8 mouse cellular contexts compared by ENCODE assay signal in genomic region chr6:83439119-83439767, GRCm38 (mm10). TPM values are rescaled to one million over a fixed set of nuclear protein-coding genes. Genes with fewer than 3 reads are reported as not detected.
DNase-seq lines count a peak whose midpoint lies in the region; ATAC-seq and TF ChIP-seq lines count a peak whose summit lies in the region.

No protein-coding gene starts in this region.

- TF ChIP-seq CTCF in layer of hippocampus, adult 2 months (conservative IDR thresholded peaks at IDR 0.05): no peak

- ATAC-seq in embryonic facial prominence, embryonic 13.5 days (ENCODE audit: insufficient number of reproducible peaks, insufficient read depth, low FRiP score, low TSS enrichment, low read depth): no peak
- ATAC-seq in intestine, embryonic 14.5 days (replicated peaks; ENCODE audit: low FRiP score, low TSS enrichment, low read depth): no peak
- no peak for ATAC-seq in neural tube, embryonic 12.5 days (ENCODE audit: low FRiP score, low read depth)

- peak overlapping the region; percentile 97 for H3K4me3 ChIP-seq in layer of hippocampus, adult 2 months
- H3K4me3 ChIP-seq in embryonic facial prominence, embryonic 13.5 days: peak overlapping the region; percentile 76; the same call in 1 of the 2 replicates
- H3K4me3 ChIP-seq in intestine, embryonic 14.5 days (ENCODE audit: low read depth, low read length): no peak overlapping the region
- H3K4me3 ChIP-seq in neural tube, embryonic 12.5 days: peak overlapping the region; percentile 65

- H3K9me3 ChIP-seq in embryonic facial prominence, embryonic 13.5 days: no peaks in the 10 kb centered on the region
- H3K9me3 ChIP-seq in intestine, embryonic 14.5 days (ENCODE audit: control insufficient read depth, low read length): no peaks in the 10 kb centered on the region
- H3K9me3 ChIP-seq in neural tube, embryonic 12.5 days: no peaks in the 10 kb centered on the region

- peaks cover 87% of the 10 kb centered on the region for H3K4me1 ChIP-seq in embryonic facial prominence, embryonic 13.5 days
- H3K4me1 ChIP-seq in intestine, embryonic 14.5 days (replicated peaks; ENCODE audit: control insufficient read depth, insufficient read depth, low read length): peaks cover 49% of the 10 kb centered on the region
- peaks cover 75% of the 10 kb centered on the region for H3K4me1 ChIP-seq in neural tube, embryonic 12.5 days

- peak in 1 of 2 experiments; percentile 56 for DNase-seq in layer of hippocampus, adult 2 months (ENCODE audit: low spot score in 2 of 2)
- DNase-seq in layer of hippocampus, adult 9-10 months (ENCODE audit: low spot score): no peak
- no peak for DNase-seq in intestine, embryonic 14.5 days (ENCODE audit: low spot score)
- no peak for DNase-seq in thymus, postnatal 4 days
- DNase-seq in retina, postnatal 1 day: no peak
- DNase-seq in c-Kit-positive CD71-positive TER-119-positive erythroid progenitor cells, embryonic 14.5 days (ENCODE audit: low spot score): no peak

- peak overlapping the region; percentile 78 for H3K4me2 ChIP-seq in embryonic facial prominence, embryonic 13.5 days
- peak overlapping the region; percentile 56; the same call in 1 of the 2 replicates for H3K4me2 ChIP-seq in intestine, embryonic 14.5 days (ENCODE audit: low read length)
- H3K4me2 ChIP-seq in neural tube, embryonic 12.5 days (replicated peaks): peak overlapping the region; percentile 74

- peak overlapping the region; percentile 82 for H3K9ac ChIP-seq in embryonic facial prominence, embryonic 13.5 days
- no peak overlapping the region for H3K9ac ChIP-seq in intestine, embryonic 14.5 days (ENCODE audit: low read length)
- H3K9ac ChIP-seq in neural tube, embryonic 12.5 days: peak overlapping the region; percentile 80; the same call in 1 of the 2 replicates

- peaks cover 29% of the 10 kb centered on the region for H3K36me3 ChIP-seq in embryonic facial prominence, embryonic 13.5 days
- peaks cover 30% of the 10 kb centered on the region for H3K36me3 ChIP-seq in intestine, embryonic 14.5 days (ENCODE audit: control insufficient read depth, insufficient read depth, low read length)
- H3K36me3 ChIP-seq in neural tube, embryonic 12.5 days: peaks cover 15% of the 10 kb centered on the region; the same call in 1 of the 2 replicates

- WGBS in embryonic facial prominence, embryonic 13.5 days: 78% methylated on average over 13 of the region's 13 CpGs
- 87% methylated on average over 13 of the region's 13 CpGs for whole genome bisulfite sequencing in intestine, embryonic 14.5 days
- 82% methylated on average over 13 of the region's 13 CpGs for WGBS in neural tube, embryonic 12.5 days

- H3K27ac ChIP-seq in layer of hippocampus, adult 2 months: peak overlapping the region; percentile 93
- 0 out of 2 replicates have a peak overlapping the region, but pooled peaks have one; percentile 95 for H3K27ac ChIP-seq in embryonic facial prominence, embryonic 13.5 days
- no peak overlapping the region for H3K27ac ChIP-seq in intestine, embryonic 14.5 days (ENCODE audit: low read depth)
- H3K27ac ChIP-seq in neural tube, embryonic 12.5 days: no peak overlapping the region

- no peaks in the 10 kb centered on the region for H3K27me3 ChIP-seq in embryonic facial prominence, embryonic 13.5 days
- no peaks in the 10 kb centered on the region for H3K27me3 ChIP-seq in intestine, embryonic 14.5 days (replicated peaks; ENCODE audit: control insufficient read depth, insufficient read depth, low read length)
- no peaks in the 10 kb centered on the region for H3K27me3 ChIP-seq in neural tube, embryonic 12.5 days (replicated peaks)

RNA-seq across cellular contexts. Expression of gene Tet3, which starts 19.6 kb away (rescaled TPM):
- total RNA-seq in layer of hippocampus, adult 2 months (2021): 10 to 100 TPM; 61.0 to 65.9 TPM
- 47.0 and 59.6 TPM in 2 replicates for polyA plus RNA-seq in embryonic facial prominence, embryonic 13.5 days (2015; fragmentation: Nextera tagmentation; extraction: Ambion mirVana)
- 35.1 and 40.1 TPM in 2 replicates for polyA plus RNA-seq in intestine, embryonic 14.5 days (2014; fragmentation: Nextera tagmentation; extraction: Ambion mirVana)
- polyA plus RNA-seq in neural tube, embryonic 12.5 days (2016; fragmentation: Nextera tagmentation; extraction: Ambion mirVana): 59.8 and 64.5 TPM in 2 replicates

Comparison
In these comparisons a context has a peak if more than half of its experiments do, and no peak if none do; other contexts are left out.
1. H3K27ac ChIP-seq: peak in layer of hippocampus, adult 2 months (single experiment) and embryonic facial prominence, embryonic 13.5 days (single experiment); none in intestine, embryonic 14.5 days (single experiment) and neural tube, embryonic 12.5 days (single experiment).
2. Peak in every context shown above with its lines, with median percentiles within 50 percentile points of each other: H3K4me2 ChIP-seq.